Mouse (Mus musculus) embryonic facial prominence, embryonic 14.5 days (tissue): ENCODE data around the gene Hoxa7. TPM values are rescaled to one million over a fixed set of nuclear protein-coding genes. Genes with fewer than 3 reads are reported as not detected.

ENCODE experiments used
- ATAC-seq: fragments of 200-750 bp; cut with Nextera tagmentation; 2 replicates; pipeline ENCODE4 v1.8.0; 2017; ENCODE audit warnings: low read depth, moderate number of reproducible peaks, moderate TSS enrichment
- DNase-seq: peaks from one replicate; pipeline ENCODE4 v3.0.0-alpha.2; 2015; ENCODE audit warnings: low spot score
- H3K27ac ChIP-seq: fragments of 300-500 bp; sonication (generic); replicated peaks from 2 replicates; pipeline ENCODE4 v1.5.1; 2014; ENCODE audit warnings: low read depth, mild to moderate bottlenecking, low read length, moderate library complexity
- H3K27me3 ChIP-seq: fragments of 300-500 bp; sonication (generic); replicated peaks from 2 replicates; pipeline ENCODE4 v1.6.1; 2014; ENCODE audit warnings: low read length; ENCODE audit not compliant: control insufficient read depth, insufficient read depth
- H3K36me3 ChIP-seq: fragments of 300-500 bp; sonication (generic); 2 replicates; pipeline ENCODE4 v1.6.1; 2014; ENCODE audit warnings: low read length, mixed read lengths; ENCODE audit not compliant: control insufficient read depth, insufficient read depth
- H3K4me1 ChIP-seq: fragments of 300-500 bp; sonication (generic); 2 replicates; pipeline ENCODE4 v1.6.1; 2014; ENCODE audit warnings: antibody characterized with exemption, low read length; ENCODE audit not compliant: control insufficient read depth, insufficient read depth
- H3K4me2 ChIP-seq: fragments of 300-500 bp; sonication (generic); 2 replicates; pipeline ENCODE4 v1.6.1; 2014; ENCODE audit warnings: low read depth, mild to moderate bottlenecking, low read length, moderate library complexity, mixed read lengths
- H3K4me3 ChIP-seq: fragments of 300-500 bp; sonication (generic); 2 replicates; pipeline ENCODE4 v1.5.1; 2014; ENCODE audit warnings: low read depth, mild to moderate bottlenecking, low read length
- H3K9ac ChIP-seq: fragments of 300-500 bp; sonication (generic); 2 replicates; pipeline ENCODE4 v1.6.1; 2014; ENCODE audit warnings: low read depth, mild to moderate bottlenecking, low read length, moderate library complexity, mixed read lengths
- H3K9me3 ChIP-seq: fragments of 300-500 bp; sonication (generic); 2 replicates; pipeline ENCODE4 v1.6.1; 2016; ENCODE audit warnings: low read length; ENCODE audit not compliant: control insufficient read depth
- WGBS: fragments of 180-500 bp; shearing (Covaris S2); extraction: QIAGEN DNeasy Blood & Tissue Kit; methylation state at CpG from one replicate; pipeline ENCODE4 v1.1.7; 2014; 5-methylcytosine and 5-hydroxymethylcytosine counted together
- polyA plus RNA-seq: library from polyadenylated mRNA; unstranded; fragments of >200 nt; fragmentation: Nextera tagmentation; extraction: Ambion mirVana; gene quantifications from 2 replicates; pipeline ENCODE4 v1.2.1, GENCODE M21; 2014

Hoxa7 gene
- polyA plus RNA-seq, 1 experiment from 2014 or later = 0.21 TPM

DNA sequence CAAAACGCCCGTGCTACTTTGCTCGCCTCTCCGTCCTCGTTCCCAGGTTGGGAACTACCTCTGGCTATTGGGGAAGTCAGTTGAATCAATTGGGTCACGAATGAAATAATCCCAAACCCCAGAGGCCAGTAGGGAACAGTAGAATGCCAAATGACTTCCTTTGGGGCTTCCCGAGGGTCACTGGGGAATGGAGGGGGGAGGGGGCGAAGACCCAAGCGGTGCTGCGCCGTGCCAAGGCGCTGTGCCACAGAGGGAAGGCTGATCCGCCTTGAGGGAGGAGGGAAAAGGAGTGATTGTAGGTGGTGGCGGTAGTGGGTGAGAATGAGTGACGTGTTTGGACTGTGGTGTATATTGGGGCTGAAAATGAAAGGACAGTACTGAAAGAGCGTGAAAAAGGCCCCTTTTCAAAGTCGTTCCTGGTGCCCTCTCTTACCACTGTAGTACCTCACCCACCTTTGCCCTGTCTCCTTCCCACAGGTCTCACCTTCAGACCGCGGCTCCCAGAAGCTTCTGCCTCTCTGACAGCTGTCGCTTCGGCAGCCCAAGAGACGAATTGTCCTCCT, 9.0 kb downstream of the Hoxa7 start:
- 2% methylated on average over 22 of the region's 22 CpGs for WGBS
- DNase-seq = no peak
- H3K4me3 ChIP-seq = peak overlapping the region; percentile 19; the same call in 1 of the 2 replicates
- peak overlapping the region; percentile 23; the same call in 1 of the 2 replicates for H3K4me2 ChIP-seq
- H3K9me3 ChIP-seq = no peaks in the 10 kb centered on the region
- peaks cover 100% of the 10 kb centered on the region for H3K27me3 ChIP-seq
- no peak overlapping the region for H3K27ac ChIP-seq
- ATAC-seq = no peak
- H3K9ac ChIP-seq = no peak overlapping the region
- peaks cover 6% of the 10 kb centered on the region; the same call in 1 of the 2 replicates for H3K4me1 ChIP-seq
- no peaks in the 10 kb centered on the region for H3K36me3 ChIP-seq

GRCm38 (mm10) chr6:52211961-52212360, 9.7 kb downstream of the Hoxa7 start:
- Histone ChIP-seq H3K4me1 (0 out of 2 replicates have a peak, but pooled peaks cover 2% of the 10 kb centered on the region), H3K27ac (no peak overlapping the region), H3K4me2 (no peak overlapping the region), H3K9ac (no peak overlapping the region), H3K4me3 (peak overlapping the region; percentile 16), H3K36me3 (no peaks in the 10 kb centered on the region), H3K9me3 (no peaks in the 10 kb centered on the region), H3K27me3 (peaks cover 100% of the 10 kb centered on the region)
- 7% methylated on average over 13 of the region's 13 CpGs for WGBS
- no peak for DNase-seq
- ATAC-seq = no peak

DNA sequence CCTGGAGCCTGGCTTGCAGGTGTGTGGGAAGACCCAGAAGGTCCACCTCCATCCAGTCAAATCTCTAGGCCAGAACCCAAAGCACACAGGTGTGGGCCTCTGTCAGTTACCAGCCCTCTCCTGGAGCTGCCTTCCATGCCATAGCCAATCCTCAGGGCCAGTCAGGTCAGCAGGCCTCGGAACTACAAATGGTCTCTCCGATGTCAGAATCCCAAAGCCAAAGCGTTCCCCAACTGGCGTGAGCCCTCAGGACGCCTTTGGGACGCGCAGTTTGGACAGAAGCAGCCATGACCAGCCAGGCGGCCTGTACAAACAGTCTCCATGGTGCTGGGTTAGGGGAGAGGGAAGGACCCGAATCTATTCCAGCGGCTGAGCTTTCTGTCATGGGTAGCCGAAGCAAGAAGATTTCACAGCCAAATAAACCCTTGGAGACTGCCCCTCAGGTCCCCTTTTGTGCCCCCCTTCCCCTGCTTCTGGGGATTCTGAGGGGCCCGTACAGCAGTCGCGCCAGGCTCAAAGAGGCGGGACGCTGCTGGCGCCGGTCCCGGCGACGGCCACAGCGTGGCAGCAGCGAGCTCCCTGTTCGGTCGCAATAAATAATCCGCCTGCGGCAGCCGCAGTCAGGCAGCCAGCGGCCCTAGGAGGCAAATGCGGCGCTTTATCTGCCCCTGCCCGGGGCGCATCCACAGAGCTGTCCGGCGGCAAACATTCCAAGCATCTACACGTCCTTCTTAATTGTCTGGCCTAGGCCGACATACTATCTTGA, 10.3 kb downstream of the Hoxa7 start:
- Histone ChIP-seq H3K27ac (no peak overlapping the region), H3K4me3 (peak overlapping the region; percentile 16), H3K4me2 (0 out of 2 replicates have a peak overlapping the region, but pooled peaks have one; percentile 7), H3K9ac (no peak overlapping the region), H3K36me3 (no peaks in the 10 kb centered on the region), H3K4me1 (no peaks in the 10 kb centered on the region), H3K9me3 (no peaks in the 10 kb centered on the region), H3K27me3 (peaks cover 100% of the 10 kb centered on the region)
- 1% methylated on average over 37 of the region's 37 CpGs for WGBS
- ATAC-seq (peak; percentile 69), DNase-seq (peak; percentile 77)

- Histone ChIP-seq H3K4me1 (no peaks in the 10 kb centered on the region), H3K36me3 (no peaks in the 10 kb centered on the region), H3K9ac (no peak overlapping the region)
Measured at GRCm38 (mm10) chr6:52209685-52210046, 12.0 kb downstream of the Hoxa7 start.

GRCm38 (mm10) chr6:52208868-52209684, 12.6 kb downstream of the Hoxa7 start:
- 10% methylated on average over 13 of the region's 18 CpGs for WGBS
- H3K9me3 ChIP-seq = no peaks in the 10 kb centered on the region
- H3K9ac ChIP-seq = no peak overlapping the region
- H3K4me2 ChIP-seq = peak overlapping the region; percentile 31; the same call in 1 of the 2 replicates
- ATAC-seq (no peak), DNase-seq (no peak)
- peaks cover 100% of the 10 kb centered on the region for H3K27me3 ChIP-seq
- no peak overlapping the region for H3K27ac ChIP-seq
- 0 out of 2 replicates have a peak, but pooled peaks cover under 1% of the 10 kb centered on the region for H3K4me1 ChIP-seq
- no peaks in the 10 kb centered on the region for H3K36me3 ChIP-seq
- peak overlapping the region; percentile 14; the same call in 1 of the 2 replicates for H3K4me3 ChIP-seq

More at GRCm38 (mm10) chr6:52209685-52210046, 12.0 kb downstream of the Hoxa7 start:
- no peak overlapping the region for H3K4me3 ChIP-seq
- 10% methylated on average over 12 of the region's 12 CpGs for WGBS
- H3K9me3 ChIP-seq = no peaks in the 10 kb centered on the region
- H3K27me3 ChIP-seq = peaks cover 100% of the 10 kb centered on the region
- DNase-seq = no peak
- no peak overlapping the region for H3K4me2 ChIP-seq
- ATAC-seq = no peak
- no peak overlapping the region for H3K27ac ChIP-seq

DNA sequence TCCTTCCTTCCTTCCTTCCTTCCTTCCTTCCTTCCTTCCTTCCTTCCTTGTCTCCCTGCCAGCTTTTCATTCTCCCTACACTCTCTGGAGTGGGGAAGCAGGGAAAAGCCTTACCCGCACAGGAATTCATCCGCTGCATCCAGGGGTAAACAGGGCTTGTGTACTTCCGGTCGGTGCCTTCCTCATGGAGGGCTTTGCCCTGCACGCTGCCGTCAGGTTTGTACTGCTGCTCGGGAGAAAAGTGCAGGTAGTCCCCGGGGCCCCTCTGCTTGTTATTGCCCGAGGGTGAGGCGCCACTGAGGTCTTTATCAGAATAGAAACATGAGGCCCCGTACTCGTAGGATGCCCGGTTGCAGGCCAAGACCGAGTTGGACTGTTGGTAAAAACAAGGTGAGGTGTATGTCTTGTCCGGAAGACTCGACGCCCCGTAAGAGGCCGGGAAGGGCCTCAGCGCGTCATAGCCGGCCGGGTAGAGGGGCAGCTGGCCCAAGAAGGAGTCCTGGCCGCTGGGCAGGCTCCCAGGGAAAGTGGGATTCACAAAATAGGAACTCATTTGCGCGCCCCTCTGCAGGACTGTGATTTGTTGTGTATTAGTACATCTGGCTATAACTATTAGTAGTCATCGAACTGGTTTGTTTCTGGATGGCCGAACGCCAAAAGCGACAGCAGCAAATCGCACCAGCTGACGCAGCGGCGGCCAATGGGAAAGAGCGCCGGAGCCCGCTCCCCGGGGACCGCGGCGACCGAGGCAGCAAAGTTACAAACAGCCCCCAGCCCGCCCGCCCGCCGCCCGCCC, 13.4 kb downstream of the Hoxa7 start, which contains the start of gene Hoxa6:
Gene Hoxa6 (minus strand): TSS at position 651 of the 796 bp plus-strand sequence.
- Histone ChIP-seq H3K9me3 (no peaks in the 10 kb centered on the region), H3K4me1 (0 out of 2 replicates have a peak, but pooled peaks cover 4% of the 10 kb centered on the region), H3K4me3 (peak within 1 kb of the TSS; percentile 14; the same call in 1 of the 2 replicates), H3K27me3 (peaks cover 100% of the 10 kb centered on the region), H3K27ac (no peak within 1 kb of the TSS), H3K36me3 (no peaks in the 10 kb centered on the region), H3K4me2 (peak within 1 kb of the TSS; percentile 31; the same call in 1 of the 2 replicates), H3K9ac (no peak within 1 kb of the TSS)
- no peak for ATAC-seq
- 3% methylated on average over 38 of the region's 47 CpGs for WGBS
- no peak for DNase-seq

GRCm38 (mm10) chr6:52207684-52207976, 14.0 kb downstream of the Hoxa7 start:
- no peak overlapping the region for H3K4me2 ChIP-seq
- no peaks in the 10 kb centered on the region for H3K9me3 ChIP-seq
- H3K4me3 ChIP-seq = no peak overlapping the region
- no peak overlapping the region for H3K9ac ChIP-seq
- no peaks in the 10 kb centered on the region for H3K36me3 ChIP-seq
- no peak for ATAC-seq
- H3K4me1 ChIP-seq = 0 out of 2 replicates have a peak, but pooled peaks cover 4% of the 10 kb centered on the region
- peaks cover 100% of the 10 kb centered on the region for H3K27me3 ChIP-seq
- H3K27ac ChIP-seq = no peak overlapping the region
- DNase-seq = no peak
